Mouse (Mus musculus) brain, adult 2 months (tissue): ENCODE results near the gene Piezo1.
A peak's percentile ranks its signal among the peaks of the same experiment; 100 is the strongest.

Source experiments
- DNase-seq: peaks from one replicate; pipeline ENCODE4 v3.0.0; 2011; ENCODE audit warnings: low read depth, low spot score

The Piezo1 gene

GRCm38 (mm10) chr8:122457171-122457570 lies 94.0 kb downstream of the Piezo1 start:
- DNase-seq, result no peak

GRCm38 (mm10) chr8:122454409-122454808 lies 96.7 kb downstream of the Piezo1 start:
- DNase-seq, result no peak

- peak; percentile 16 for DNase-seq
Measured at GRCm38 (mm10) chr8:122452154-122452553, 99.0 kb downstream of the Piezo1 start.

GRCm38 (mm10) chr8:122451161-122451703 lies 99.9 kb downstream of the Piezo1 start:
- DNase-seq, result peak; percentile 57

DNA sequence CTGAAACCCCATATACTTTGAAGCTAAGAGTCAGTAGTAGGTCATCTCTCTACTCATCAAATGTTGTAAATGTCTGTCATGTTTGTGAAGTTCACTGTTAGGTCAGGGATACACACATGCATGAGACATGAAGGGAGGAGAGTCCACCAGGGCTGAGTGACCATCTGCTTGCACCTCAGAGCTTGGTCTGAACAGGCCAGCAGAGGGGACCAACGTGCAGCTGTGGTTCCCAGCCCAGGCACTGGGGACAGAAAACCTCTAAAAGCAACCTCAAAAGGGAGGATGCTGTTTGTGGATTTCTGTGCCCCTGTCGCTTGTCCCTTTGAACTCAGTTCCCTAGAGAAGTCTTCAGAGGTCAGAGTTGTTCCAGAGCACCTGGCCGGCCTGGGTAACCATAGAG lies 105.9 kb downstream of the Piezo1 start:
- no peak for DNase-seq

DNA sequence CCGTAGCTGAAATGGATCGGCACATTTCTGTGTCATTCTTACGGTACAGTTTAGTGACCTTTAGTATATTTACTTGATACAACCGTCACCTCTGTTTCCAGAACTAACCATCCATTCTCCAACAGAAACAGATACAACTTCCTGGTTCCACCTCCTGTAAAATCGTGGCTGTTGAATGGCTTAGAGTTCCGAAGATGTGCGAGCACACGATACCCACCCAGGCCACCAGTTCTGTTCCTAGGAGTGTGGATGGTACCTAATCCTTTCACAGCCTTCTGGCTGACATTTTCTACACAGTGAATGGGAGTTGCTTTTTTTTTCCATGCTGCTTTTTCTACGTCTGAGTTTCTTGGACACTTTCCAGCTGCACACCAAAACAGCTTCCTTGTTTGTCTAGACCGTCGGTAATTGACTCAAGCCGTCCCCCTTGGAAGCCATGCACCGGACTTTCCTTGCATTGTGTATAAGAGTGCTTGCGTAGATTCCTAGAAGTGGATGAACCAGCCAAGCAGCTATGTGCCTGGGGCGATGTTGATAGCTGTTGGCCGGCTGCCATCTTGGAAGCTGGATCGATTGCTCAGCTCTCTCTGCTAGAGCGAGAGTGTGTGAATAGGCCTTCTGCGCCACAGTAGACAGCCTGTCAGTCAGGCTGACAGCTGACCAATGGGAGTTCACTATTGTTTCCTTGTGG lies 106.9 kb downstream of the Piezo1 start:
- peak; percentile 93 for DNase-seq

DNA sequence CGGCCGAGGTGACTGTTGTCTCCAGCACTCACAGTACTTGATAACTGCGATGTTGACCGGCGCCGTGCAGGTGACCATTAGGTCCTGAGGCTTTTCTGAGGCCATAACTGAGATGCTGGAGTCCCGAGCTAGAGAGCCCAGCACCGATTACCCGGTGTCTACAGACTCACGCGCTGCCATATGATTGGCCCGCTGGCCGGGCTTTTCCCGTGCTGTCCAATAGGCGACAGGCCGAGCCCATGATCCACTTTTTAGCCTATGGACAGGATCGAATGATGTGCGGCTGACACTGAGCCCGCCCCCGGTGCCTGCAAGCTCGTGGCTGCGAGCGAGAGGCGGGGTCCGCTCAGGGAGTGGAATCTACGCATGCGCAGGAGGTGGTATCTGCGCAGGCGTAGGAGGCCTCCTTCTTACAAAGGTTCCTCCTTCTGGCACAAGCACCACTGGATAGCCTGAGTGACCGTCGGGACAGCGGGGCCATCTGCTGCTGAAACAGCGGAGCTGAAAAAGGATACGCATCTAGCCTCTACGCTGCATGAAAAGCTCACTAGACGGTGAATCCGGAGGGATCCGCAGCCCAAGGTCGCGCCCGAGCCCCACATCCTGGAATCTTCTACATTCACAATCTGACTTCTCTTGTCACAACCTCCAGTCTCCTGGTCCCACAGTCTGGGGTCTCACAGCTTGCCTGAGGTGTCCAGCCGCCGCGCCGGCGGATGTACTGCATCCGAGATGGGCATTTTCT lies 107.7 kb downstream of the Piezo1 start, which contains the start of gene Mvd:
Mvd (minus strand) TSS at position 161 of the 745 bp plus-strand sequence.
- DNase-seq, result peak; percentile 100

GRCm38 (mm10) chr8:122442781-122443180 lies 108.3 kb downstream of the Piezo1 start:
- DNase-seq, result no peak

DNA sequence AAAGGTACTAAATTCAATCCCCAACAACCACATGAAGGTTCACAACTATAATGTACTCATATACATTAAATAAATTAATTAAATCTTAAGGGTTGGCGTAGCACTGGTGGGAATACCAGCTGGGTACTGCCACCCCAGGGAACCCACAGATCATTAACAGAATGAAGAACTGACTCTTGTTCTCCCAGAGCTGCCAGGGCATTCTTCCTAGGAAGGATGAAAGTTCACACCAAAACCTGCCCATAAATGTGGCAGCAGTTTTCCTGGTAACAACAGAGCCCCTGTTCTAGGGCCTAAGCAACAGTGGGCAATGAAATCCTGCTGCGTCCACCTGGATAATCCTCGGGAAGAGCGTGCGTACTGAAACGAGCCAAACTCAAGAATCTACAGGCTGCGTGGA lies 108.8 kb downstream of the Piezo1 start:
- no peak for DNase-seq

- peak; percentile 24 for DNase-seq
Measured at GRCm38 (mm10) chr8:122441326-122441725, 109.8 kb downstream of the Piezo1 start.

DNA sequence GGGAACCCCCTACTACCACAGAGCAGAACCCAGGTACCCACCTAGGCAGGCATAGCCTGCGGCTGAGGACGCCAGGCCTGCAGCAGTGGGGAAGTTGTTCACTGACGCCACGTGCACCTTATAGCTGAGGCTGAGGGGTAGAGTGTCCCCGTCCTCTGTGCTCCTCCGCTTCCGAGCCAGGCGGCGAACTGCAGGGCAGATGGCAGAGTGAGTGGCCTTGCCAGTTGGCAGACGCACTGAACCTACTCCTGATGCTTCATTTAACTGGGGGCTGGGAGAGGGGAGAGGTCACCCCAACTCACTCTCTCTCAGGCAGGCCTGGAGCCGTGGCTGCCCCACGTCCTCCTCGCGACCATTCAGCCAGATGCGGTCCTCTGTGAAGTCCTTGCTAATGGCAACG lies 111.8 kb downstream of the Piezo1 start:
- DNase-seq, result peak; percentile 87

DNA sequence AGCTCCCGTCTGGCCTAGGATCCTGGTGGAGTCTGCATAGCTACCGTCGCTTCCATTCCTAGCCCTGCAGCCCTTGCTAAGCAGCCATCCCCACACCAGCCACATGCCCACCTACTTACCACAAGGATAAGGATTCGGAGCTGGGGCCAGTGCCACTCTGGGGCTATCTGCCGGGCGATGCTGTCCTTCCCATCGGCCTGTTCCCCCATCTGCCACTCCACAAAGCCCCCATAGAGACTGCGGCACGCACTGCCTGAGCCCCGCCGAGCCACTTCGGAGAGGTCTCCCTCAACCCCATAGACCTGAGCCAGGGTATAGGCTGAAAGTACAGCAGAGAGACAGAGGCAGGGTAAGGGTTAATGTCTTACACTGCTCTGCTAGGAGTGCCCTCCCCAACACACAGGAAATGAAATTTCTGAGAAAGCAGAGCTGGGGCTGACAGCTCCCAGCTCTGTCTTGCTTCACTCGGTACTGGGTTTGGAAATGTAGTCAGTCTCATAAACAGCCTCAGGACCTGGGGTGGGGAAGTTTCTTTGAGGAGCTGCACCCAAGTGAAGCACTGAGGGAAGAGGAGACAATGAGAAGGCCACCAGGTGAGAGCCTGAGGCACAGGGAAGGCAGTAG lies 113.3 kb downstream of the Piezo1 start:
- no peak for DNase-seq

- no peak for DNase-seq
Measured at GRCm38 (mm10) chr8:122436586-122437125, 114.5 kb downstream of the Piezo1 start.

DNA sequence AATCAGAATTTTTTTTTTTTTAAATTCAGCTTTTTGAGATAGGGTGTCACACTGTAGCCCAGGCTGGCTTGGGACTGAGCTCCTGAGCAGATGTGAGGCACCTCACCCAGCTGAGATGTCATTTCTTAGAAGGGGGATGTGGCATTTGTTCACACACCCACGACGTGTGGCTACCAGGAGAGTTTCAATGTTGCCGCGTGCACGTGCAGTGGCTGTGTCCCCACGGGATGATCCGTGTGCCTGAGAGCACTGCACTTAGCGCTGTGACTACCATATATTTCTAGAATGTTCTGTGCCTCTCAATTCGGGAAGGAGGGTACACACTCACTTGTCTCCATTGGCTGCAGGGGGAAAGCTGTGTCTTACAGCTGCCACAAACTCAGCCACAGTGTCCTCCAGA lies 115.0 kb downstream of the Piezo1 start:
- no peak for DNase-seq

GRCm38 (mm10) chr8:122435375-122435774 lies 115.8 kb downstream of the Piezo1 start:
- no peak for DNase-seq

GRCm38 (mm10) chr8:122433269-122433905 lies 117.7 kb downstream of the Piezo1 start:
- DNase-seq, result no peak

GRCm38 (mm10) chr8:122432443-122433268 lies 118.5 kb downstream of the Piezo1 start, which contains the start of gene Cyba:
TSS of gene Cyba (minus strand) at chr8:122432930.
- no peak for DNase-seq
